Mouse (Mus musculus) olfactory bulb, adult 2 months (tissue): ENCODE measurements around the gene Eva1c.

Source experiments
- CTCF ChIP-seq: fragments of 200-500 bp; IDR thresholded peaks from 2 replicates; pipeline ENCODE4 v1.5.1; 2012; ENCODE audit warnings: low read depth, mild to moderate bottlenecking, low read length, moderate library complexity; ENCODE audit not compliant: insufficient read depth
- POLR2A ChIP-seq: fragments of 200-500 bp; IDR thresholded peaks from 2 replicates; pipeline ENCODE4 v1.6.1; 2012; ENCODE audit warnings: mild to moderate bottlenecking, low read depth, low read length, moderate library complexity; ENCODE audit not compliant: insufficient read depth

DNA sequence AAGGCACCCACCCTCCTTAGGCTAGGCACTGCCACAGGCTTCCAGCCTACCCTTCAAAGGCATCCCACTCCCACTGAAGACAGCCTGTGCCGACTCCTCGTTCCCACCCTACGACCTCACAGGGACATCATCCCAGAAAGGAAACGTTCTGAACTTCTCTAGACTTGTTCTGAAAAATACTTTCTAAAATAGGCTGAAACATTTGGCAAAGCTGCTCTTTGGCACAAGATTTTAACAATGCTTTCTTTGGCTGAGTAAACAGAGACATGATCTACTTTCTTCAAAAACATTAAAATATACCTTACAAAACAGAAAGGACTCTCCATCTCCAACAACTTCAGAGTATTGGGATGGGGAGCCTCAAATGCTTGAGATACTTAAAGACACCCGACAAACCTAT lies 25.3 kb upstream of the Eva1c start:
- TF ChIP-seq CTCF (no peak), POLR2A (no peak)
